Mouse (Mus musculus) MEL (cell line): ENCODE results near the gene Nkain2. TPM values are rescaled to one million over a fixed set of nuclear protein-coding genes. Genes with fewer than 3 reads are reported as not detected.
"Not testable (repeated sequence)": the region's sequence is repeated elsewhere in the genome, so short reads cannot be mapped to it uniquely, and the experiment has no call there.

ENCODE experiments used
- DNase-seq: peaks from one replicate; pipeline ENCODE4 v3.0.0; 2011; ENCODE audit warnings: low read depth, low spot score
- H3K27ac ChIP-seq: 2 replicates; pipeline ENCODE4 v1.5.1; 2012; ENCODE audit warnings: low read depth, mild to moderate bottlenecking, control low read depth, low read length, moderate library complexity; ENCODE audit not compliant: control insufficient read depth
- H3K27me3 ChIP-seq, 2 experiments: fragments of 150-350 bp in 1 of 2; sonication (generic) in 1 of 2; 2 replicates each; pipeline ENCODE4 v1.6.1; 2012; ENCODE audit warnings: low read length in 2 of 2, mild to moderate bottlenecking in 2 of 2, improper control_type of control experiment in 1 of 2, moderate library complexity in 1 of 2; ENCODE audit not compliant: insufficient read depth in 2 of 2, control insufficient read depth in 1 of 2
- H3K36me3 ChIP-seq, 2 experiments: 2 replicates each; pipeline ENCODE4 v1.6.1; 2012 to 2014; ENCODE audit warnings: low read length in 2 of 2, improper control_type of control experiment in 1 of 2, inconsistent platforms in 1 of 2, mild to moderate bottlenecking in 1 of 2; ENCODE audit not compliant: insufficient read depth in 2 of 2, control insufficient read depth in 1 of 2
- H3K4me1 ChIP-seq, 2 experiments: fragments of 150-350 bp in 1 of 2; sonication (generic) in 1 of 2; 2 replicates each; pipeline ENCODE4 v1.6.1; 2012; ENCODE audit warnings: low read length in 2 of 2, improper control_type of control experiment in 1 of 2, mild to moderate bottlenecking in 1 of 2; ENCODE audit not compliant: insufficient read depth in 2 of 2, control insufficient read depth in 1 of 2
- H3K4me3 ChIP-seq, 2 experiments: fragments of 150-350 bp in 1 of 2; sonication (generic) in 1 of 2; 2 replicates each; pipeline ENCODE4 v1.5.1; 2012; ENCODE audit warnings: low read depth in 2 of 2, low read length in 2 of 2, mild to moderate bottlenecking in 2 of 2, moderate library complexity in 2 of 2, control low read depth in 1 of 2, improper control_type of control experiment in 1 of 2; ENCODE audit not compliant: control insufficient read depth in 1 of 2, insufficient read depth in 1 of 2
- H3K79me2 ChIP-seq: 2 replicates; pipeline ENCODE4 v1.6.1; 2012; ENCODE audit warnings: mild to moderate bottlenecking, low read length, moderate library complexity; ENCODE audit not compliant: control insufficient read depth, poor library complexity, insufficient read depth
- H3K9ac ChIP-seq: 2 replicates; pipeline ENCODE4 v1.6.1; 2012; ENCODE audit warnings: low read depth, mild to moderate bottlenecking, control low read depth, low read length, moderate library complexity; ENCODE audit not compliant: control insufficient read depth, poor library complexity, severe bottlenecking
- H3K9me3 ChIP-seq: fragments of 150-350 bp; sonication (generic); replicated peaks from 2 replicates; pipeline ENCODE4 v1.6.1; 2012; ENCODE audit warnings: mild to moderate bottlenecking, low read length, improper control_type of control experiment, moderate library complexity; ENCODE audit not compliant: insufficient read depth
- CTCF ChIP-seq, 3 experiments: IDR thresholded peaks in 2 of 3; conservative IDR thresholded peaks in 1 of 3; 2 replicates each; pipeline ENCODE4 v1.5.1; 2011 to 2012; ENCODE audit warnings: low read length in 3 of 3, low read depth in 2 of 3, mild to moderate bottlenecking in 2 of 3, improper control_type of control experiment in 1 of 3, inconsistent platforms in 1 of 3, mixed read lengths in 1 of 3, moderate library complexity in 1 of 3; ENCODE audit not compliant: control insufficient read depth in 1 of 3, insufficient read depth in 1 of 3, poor library complexity in 1 of 3, severe bottlenecking in 1 of 3
- ELF1 ChIP-seq: IDR thresholded peaks from 2 replicates; pipeline ENCODE4 v1.6.1; 2014; ENCODE audit warnings: low read depth, mild to moderate bottlenecking, inconsistent platforms, low read length, improper control_type of control experiment, moderate library complexity
- EP300 ChIP-seq, 2 experiments: IDR thresholded peaks; 2 replicates each; pipeline ENCODE4 v1.6.1; 2011; ENCODE audit warnings: improper control_type of control experiment in 2 of 2, low read length in 2 of 2, low read depth in 1 of 2, mild to moderate bottlenecking in 1 of 2
- HCFC1 ChIP-seq: IDR thresholded peaks from 2 replicates; pipeline ENCODE4 v1.6.1; 2012; ENCODE audit warnings: low read depth, mild to moderate bottlenecking, inconsistent platforms, low read length, improper control_type of control experiment, moderate library complexity
- KAT2A ChIP-seq: conservative IDR thresholded peaks from 2 replicates; pipeline ENCODE4 v1.6.1; 2012; ENCODE audit warnings: low read depth, low read length, improper control_type of control experiment, inconsistent platforms
- MAZ ChIP-seq: IDR thresholded peaks from 2 replicates; pipeline ENCODE4 v1.6.1; 2012; ENCODE audit warnings: low read depth, mild to moderate bottlenecking, inconsistent platforms, low read length, improper control_type of control experiment
- MXI1 ChIP-seq: IDR thresholded peaks from 2 replicates; pipeline ENCODE4 v1.6.1; 2011; ENCODE audit warnings: mild to moderate bottlenecking, low read depth, low read length, improper control_type of control experiment
- MYB ChIP-seq: IDR thresholded peaks from 2 replicates; pipeline ENCODE4 v1.6.1; 2011; ENCODE audit warnings: mild to moderate bottlenecking, low read depth, low read length, improper control_type of control experiment
- MYC ChIP-seq: IDR thresholded peaks from 2 replicates; pipeline ENCODE4 v1.6.1; 2011; ENCODE audit warnings: low read depth, mild to moderate bottlenecking, low read length, improper control_type of control experiment, moderate library complexity
- NELFE ChIP-seq: IDR thresholded peaks from 2 replicates; pipeline ENCODE4 v1.6.1; 2011; ENCODE audit warnings: low read depth, low read length, improper control_type of control experiment
- NRF1 ChIP-seq: IDR thresholded peaks from 2 replicates; pipeline ENCODE4 v1.6.1; 2014; ENCODE audit warnings: low read depth, mild to moderate bottlenecking, inconsistent platforms, low read length, improper control_type of control experiment, moderate library complexity; ENCODE audit not compliant: poor library complexity, insufficient read depth, severe bottlenecking
- POLR2A ChIP-seq, 2 experiments: IDR thresholded peaks; 2 replicates each; pipeline ENCODE4 v1.6.1; 2011 to 2012; ENCODE audit warnings: low read length in 2 of 2, mild to moderate bottlenecking in 2 of 2, control low read depth in 1 of 2, improper control_type of control experiment in 1 of 2, low read depth in 1 of 2, moderate library complexity in 1 of 2; ENCODE audit not compliant: control insufficient read depth in 1 of 2, insufficient read depth in 1 of 2, poor library complexity in 1 of 2
- POLR2AphosphoS2 ChIP-seq: IDR thresholded peaks from 2 replicates; pipeline ENCODE4 v1.6.1; 2011; ENCODE audit warnings: low read length, improper control_type of control experiment
- RAD21 ChIP-seq: IDR thresholded peaks from 2 replicates; pipeline ENCODE4 v1.6.1; 2011; ENCODE audit warnings: mild to moderate bottlenecking, low read depth, low read length, improper control_type of control experiment
- SMC3 ChIP-seq: IDR thresholded peaks from 2 replicates; pipeline ENCODE4 v1.6.1; 2011; ENCODE audit warnings: low read depth, low read length, improper control_type of control experiment
- TBP ChIP-seq: IDR thresholded peaks from 2 replicates; pipeline ENCODE4 v1.8.0; 2011; ENCODE audit warnings: low read depth, low read length, improper control_type of control experiment
- UBTF ChIP-seq: IDR thresholded peaks from 2 replicates; pipeline ENCODE4 v1.6.1; 2012; ENCODE audit warnings: low read depth, mild to moderate bottlenecking, inconsistent platforms, low read length, improper control_type of control experiment, moderate library complexity, borderline replicate concordance; ENCODE audit not compliant: insufficient read depth
- USF2 ChIP-seq, 2 experiments: IDR thresholded peaks; 2 replicates each; pipeline ENCODE4 v1.6.1; 2011 to 2012; ENCODE audit warnings: improper control_type of control experiment in 2 of 2, low read length in 2 of 2, borderline replicate concordance in 1 of 2, inconsistent platforms in 1 of 2, low read depth in 1 of 2, mild to moderate bottlenecking in 1 of 2; ENCODE audit not compliant: insufficient read depth in 1 of 2
- ZC3H11A ChIP-seq: IDR thresholded peaks from 2 replicates; pipeline ENCODE4 v1.6.1; 2012; ENCODE audit warnings: low read depth, mild to moderate bottlenecking, inconsistent platforms, low read length, improper control_type of control experiment
- ZKSCAN1 ChIP-seq: IDR thresholded peaks from 2 replicates; pipeline ENCODE4 v1.6.1; 2012; ENCODE audit warnings: low read depth, mild to moderate bottlenecking, inconsistent platforms, low read length, improper control_type of control experiment, moderate library complexity
- ZMIZ1 ChIP-seq: IDR thresholded peaks from 2 replicates; pipeline ENCODE4 v1.6.1; 2012; ENCODE audit warnings: low read depth, mild to moderate bottlenecking, inconsistent platforms, low read length, improper control_type of control experiment, moderate library complexity
- ZNF384 ChIP-seq: IDR thresholded peaks from 2 replicates; pipeline ENCODE4 v1.6.1; 2012; ENCODE audit warnings: low read depth, mild to moderate bottlenecking, inconsistent platforms, low read length, improper control_type of control experiment
- polyA plus RNA-seq, 2 experiments: library from polyadenylated mRNA; stranded (reverse) in 1 of 2; unstranded in 1 of 2; fragments of >175 nt in 1 of 2; fragments of >200 nt in 1 of 2; gene quantifications; 2 replicates each; pipeline versions ENCODE4 v1.2.1 to v1.2.4; 2012; ENCODE audit warnings: low replicate concordance in 2 of 2, low read depth in 1 of 2; ENCODE audit not compliant: insufficient read length in 2 of 2, insufficient read depth in 1 of 2, missing spikeins in 1 of 2
- total RNA-seq: library from RNA; depleted of rRNA; stranded (reverse); fragments of 300-350 nt; gene quantifications from 2 replicates; pipeline ENCODE4 v1.2.3, GENCODE M21; 2012

Nkain2 gene
- total and polyA plus RNA-seq, 3 experiments: not detected

- TF ChIP-seq MAZ (no peak), NELFE (no peak), ZNF384 (no peak), EP300 (IDR thresholded peaks at IDR 0.05; ENCODE audit: low read depth in 1 of 2, low read length in 2 of 2) (no peak), POLR2A (IDR thresholded peaks at IDR 0.05; ENCODE audit: control insufficient read depth in 1 of 2, insufficient read depth in 1 of 2, low read depth in 1 of 2, low read length in 2 of 2, poor library complexity in 1 of 2) (no peak), ZMIZ1 (no peak)
- TF ChIP-seq, all 39 proteins: peak for 0
- Histone ChIP-seq H3K4me1 (no peaks in the 10 kb centered on the region), H3K9ac (no peak overlapping the region)
These were observed 99.7 kb downstream of the Nkain2 start for GRCm38 (mm10) chr10:32790541-32790940.

DNA sequence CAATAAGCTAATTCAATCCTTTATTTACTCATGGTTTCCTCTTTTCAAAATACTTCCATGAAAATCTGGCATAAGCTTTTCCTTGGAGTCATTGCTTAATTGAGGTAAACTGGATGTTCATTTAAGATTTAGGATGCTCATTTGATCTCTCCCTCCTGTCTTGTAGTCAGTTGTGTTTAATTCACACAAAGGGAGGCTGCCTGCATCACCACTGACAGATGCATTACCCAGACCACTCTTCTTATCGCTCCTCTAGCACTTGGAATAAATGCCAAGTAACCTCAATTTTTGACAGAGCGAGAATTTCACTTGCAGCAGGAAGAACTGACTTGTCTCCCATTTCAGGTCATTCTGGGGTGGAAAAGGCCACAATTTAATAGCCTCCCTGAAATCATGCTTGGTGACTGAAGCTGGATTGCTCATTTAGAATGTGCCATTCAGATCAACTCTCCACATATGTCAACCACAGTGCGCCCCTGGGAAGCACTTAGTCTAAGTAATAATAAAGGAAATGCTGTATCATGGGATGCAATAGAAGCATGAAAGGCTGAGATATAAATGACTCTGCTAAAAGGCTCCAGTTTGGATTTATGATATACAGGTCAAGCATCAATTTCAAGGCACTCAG lies 107.4 kb downstream of the Nkain2 start:
- no peak overlapping the region for H3K4me3 ChIP-seq
- no peaks in the 10 kb centered on the region for H3K4me1 ChIP-seq
- H3K27me3 ChIP-seq: no peaks in the 10 kb centered on the region
- DNase-seq: no peak
- no peaks in the 10 kb centered on the region for H3K79me2 ChIP-seq
- H3K27ac ChIP-seq: no peak overlapping the region
- TF ChIP-seq KAT2A (no peak), ZNF384 (no peak), MYC (no peak), CTCF (IDR thresholded peaks at IDR 0.05 in 2 of 3, conservative IDR thresholded peaks at IDR 0.05 in 1 of 3; ENCODE audit: control insufficient read depth in 1 of 3, insufficient read depth in 1 of 3, low read depth in 2 of 3, low read length in 3 of 3, poor library complexity in 1 of 3, severe bottlenecking in 1 of 3) (no peak), UBTF (no peak), MXI1 (no peak), SMC3 (no peak), TBP (no peak), HCFC1 (no peak)
- no peak overlapping the region for H3K9ac ChIP-seq
- no peaks in the 10 kb centered on the region for H3K36me3 ChIP-seq
- H3K9me3 ChIP-seq: no peaks in the 10 kb centered on the region

More at GRCm38 (mm10) chr10:32790541-32790940, 99.7 kb downstream of the Nkain2 start:
- Histone ChIP-seq H3K36me3 (no peaks in the 10 kb centered on the region), H3K27me3 (no peaks in the 10 kb centered on the region), H3K79me2 (no peaks in the 10 kb centered on the region), H3K27ac (no peak overlapping the region), H3K9me3 (no peaks in the 10 kb centered on the region), H3K4me3 (no peak overlapping the region)
- no peak for DNase-seq

- H3K27me3 ChIP-seq: no peaks in the 10 kb centered on the region
These were observed 151.3 kb downstream of the Nkain2 start for GRCm38 (mm10) chr10:32738989-32739388.

GRCm38 (mm10) chr10:32706579-32706978 lies 183.7 kb downstream of the Nkain2 start:
- not testable (repeated sequence) for DNase-seq, H3K9me3 ChIP-seq, H3K27me3 ChIP-seq, H3K9ac ChIP-seq, H3K4me3 ChIP-seq, H3K27ac ChIP-seq, H3K4me1 ChIP-seq, H3K36me3 ChIP-seq, H3K79me2 ChIP-seq

More at GRCm38 (mm10) chr10:32738989-32739388, 151.3 kb downstream of the Nkain2 start:
- Histone ChIP-seq H3K4me1 (no peaks in the 10 kb centered on the region), H3K4me3 (no peak overlapping the region), H3K9me3 (no peaks in the 10 kb centered on the region), H3K36me3 (no peaks in the 10 kb centered on the region), H3K9ac (no peak overlapping the region), H3K79me2 (no peaks in the 10 kb centered on the region), H3K27ac (no peak overlapping the region)
- TF ChIP-seq MYC (no peak), TBP (no peak), MXI1 (no peak), USF2 (IDR thresholded peaks at IDR 0.05; ENCODE audit: borderline replicate concordance in 1 of 2, insufficient read depth in 1 of 2, low read depth in 1 of 2, low read length in 2 of 2) (no peak), HCFC1 (no peak), ZC3H11A (no peak), ELF1 (no peak), NRF1 (no peak), MYB (no peak), ZKSCAN1 (no peak), POLR2AphosphoS2 (no peak), RAD21 (no peak)
- DNase-seq: no peak
